Mouse (Mus musculus) embryonic fibroblast, embryonic 13.5 days (primary cell): ENCODE results near the gene Cd302.

Experiments
- CTCF ChIP-seq: IDR thresholded peaks from 2 replicates; pipeline ENCODE4 v1.5.1; 2011; ENCODE audit warnings: mild to moderate bottlenecking, control low read depth, low read length, moderate library complexity, borderline replicate concordance; ENCODE audit not compliant: insufficient read depth
- POLR2A ChIP-seq: IDR thresholded peaks from 2 replicates; pipeline ENCODE4 v1.6.1; 2011; ENCODE audit warnings: low read depth, mild to moderate bottlenecking, control low read depth, low read length, moderate library complexity

DNA sequence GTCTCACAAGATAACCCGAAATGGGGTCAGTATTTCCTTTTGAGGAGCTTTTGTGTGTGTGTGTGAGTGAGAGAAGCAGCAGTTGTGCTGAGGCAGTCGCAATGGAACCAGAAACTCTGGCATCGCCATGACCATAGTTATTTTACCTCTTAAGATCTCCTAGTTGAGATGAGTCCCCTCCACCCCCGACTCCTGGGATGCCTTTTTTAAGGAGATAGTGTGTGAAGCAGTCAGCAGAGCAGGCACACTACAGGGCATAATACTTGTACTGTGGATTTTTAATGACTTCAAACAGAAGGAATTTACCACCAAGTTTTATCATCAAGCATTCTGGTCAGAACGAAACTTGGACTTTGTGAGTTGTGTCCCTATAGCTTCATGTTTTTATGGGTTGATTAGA, 73.5 kb downstream of the Cd302 start:
- TF ChIP-seq POLR2A (no peak), CTCF (no peak)
